Mouse (Mus musculus) heart, embryonic 11.5 days (tissue): ENCODE measurements around the gene Sh3d19. TPM values are rescaled to one million over a fixed set of nuclear protein-coding genes. Genes with fewer than 3 reads are reported as not detected.

Experiments used
- ATAC-seq: fragments of 200-750 bp; cut with Nextera tagmentation; replicated peaks from 2 replicates; pipeline ENCODE4 v1.8.0; 2017; ENCODE audit warnings: moderate library complexity; ENCODE audit not compliant: insufficient number of reproducible peaks, low FRiP score, low TSS enrichment
- H3K27ac ChIP-seq: fragments of 300-500 bp; sonication (generic); 2 replicates; pipeline ENCODE4 v1.5.1; 2014; ENCODE audit warnings: mild to moderate bottlenecking, low read depth, low read length
- H3K27me3 ChIP-seq: fragments of 300-500 bp; sonication (generic); 2 replicates; pipeline ENCODE4 v1.6.1; 2014; ENCODE audit warnings: mild to moderate bottlenecking, low read length, mixed read lengths; ENCODE audit not compliant: control insufficient read depth, insufficient read depth
- H3K36me3 ChIP-seq: fragments of 300-500 bp; sonication (generic); 2 replicates; pipeline ENCODE4 v1.6.1; 2014; ENCODE audit warnings: mild to moderate bottlenecking, low read length, moderate library complexity, mixed read lengths; ENCODE audit not compliant: control insufficient read depth, insufficient read depth
- H3K4me1 ChIP-seq: fragments of 300-500 bp; sonication (generic); 2 replicates; pipeline ENCODE4 v1.6.1; 2014; ENCODE audit warnings: low read length; ENCODE audit not compliant: control insufficient read depth, insufficient read depth
- H3K4me2 ChIP-seq: fragments of 300-500 bp; sonication (generic); 2 replicates; pipeline ENCODE4 v1.6.1; 2014; ENCODE audit warnings: mild to moderate bottlenecking, moderate library complexity
- H3K4me3 ChIP-seq: fragments of 300-500 bp; sonication (generic); 2 replicates; pipeline ENCODE4 v1.5.1; 2014; ENCODE audit warnings: low read depth, low read length
- H3K9ac ChIP-seq: fragments of 300-500 bp; sonication (generic); 2 replicates; pipeline ENCODE4 v1.6.1; 2014; ENCODE audit warnings: mild to moderate bottlenecking, low read depth, low read length, moderate library complexity
- H3K9me3 ChIP-seq: fragments of 300-500 bp; sonication (generic); replicated peaks from 2 replicates; pipeline ENCODE4 v1.6.1; 2016; ENCODE audit warnings: low read length; ENCODE audit not compliant: control insufficient read depth
- WGBS: fragments of 180-500 bp; shearing (Covaris S2); extraction: QIAGEN DNeasy Blood & Tissue Kit; methylation state at CpG from one replicate; pipeline ENCODE4 v1.1.7; 2014; ENCODE audit not compliant: insufficient replicate concordance; 5-methylcytosine and 5-hydroxymethylcytosine counted together
- polyA plus RNA-seq: library from polyadenylated mRNA; unstranded; fragments of >200 nt; fragmentation: Nextera tagmentation; extraction: Ambion mirVana; gene quantifications from 2 replicates; pipeline ENCODE4 v1.2.1, GENCODE M21; 2014

Sh3d19 gene
- polyA plus RNA-seq, 1 experiment from 2014 or later: 13.8 TPM

DNA sequence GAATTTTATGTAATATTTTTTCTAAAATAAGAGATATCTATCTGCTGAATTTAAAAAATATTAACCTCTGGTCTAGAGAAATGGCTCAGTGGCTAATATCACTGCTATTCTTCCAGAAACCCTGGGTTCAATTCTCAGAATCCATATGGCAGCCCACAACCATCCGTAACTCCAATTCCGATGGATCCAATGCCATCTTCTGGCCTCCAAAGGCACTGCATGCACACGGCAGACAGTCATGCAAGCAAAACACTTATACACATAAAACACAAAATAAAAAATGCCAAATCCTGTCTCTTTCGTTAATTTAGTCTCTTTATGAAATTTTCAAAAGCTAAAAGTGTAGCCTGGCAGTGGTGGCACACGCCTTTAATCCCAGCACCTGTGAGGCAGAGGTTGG, 104.7 kb downstream of the Sh3d19 start:
- no peak for ATAC-seq
- H3K36me3 ChIP-seq: no peaks in the 10 kb centered on the region
- H3K9me3 ChIP-seq: no peaks in the 10 kb centered on the region
- H3K4me3 ChIP-seq: no peak overlapping the region
- no peaks in the 10 kb centered on the region for H3K27me3 ChIP-seq
- peaks cover 4% of the 10 kb centered on the region; the same call in 1 of the 2 replicates for H3K4me1 ChIP-seq
- H3K9ac ChIP-seq: no peak overlapping the region
- H3K4me2 ChIP-seq: no peak overlapping the region
- no peak overlapping the region for H3K27ac ChIP-seq
- 85% methylated on average over 5 of the region's 5 CpGs for WGBS

- no peaks in the 10 kb centered on the region for H3K36me3 ChIP-seq
- H3K9ac ChIP-seq: no peak overlapping the region
- H3K4me1 ChIP-seq: peaks cover 4% of the 10 kb centered on the region; the same call in 1 of the 2 replicates
- no peak overlapping the region for H3K4me3 ChIP-seq
- H3K27ac ChIP-seq: no peak overlapping the region
- ATAC-seq: no peak
- H3K4me2 ChIP-seq: no peak overlapping the region; the same call in 1 of the 2 replicates
- WGBS: 57% methylated on average over 14 of the region's 14 CpGs
- no peaks in the 10 kb centered on the region for H3K9me3 ChIP-seq
- H3K27me3 ChIP-seq: no peaks in the 10 kb centered on the region
Observed at GRCm38 (mm10) chr3:86076511-86077283, 105.8 kb downstream of the Sh3d19 start.

- 86% methylated on average over 8 of the region's 8 CpGs for WGBS
- ATAC-seq: no peak
Observed at GRCm38 (mm10) chr3:86083051-86083450, 112.1 kb downstream of the Sh3d19 start.

DNA sequence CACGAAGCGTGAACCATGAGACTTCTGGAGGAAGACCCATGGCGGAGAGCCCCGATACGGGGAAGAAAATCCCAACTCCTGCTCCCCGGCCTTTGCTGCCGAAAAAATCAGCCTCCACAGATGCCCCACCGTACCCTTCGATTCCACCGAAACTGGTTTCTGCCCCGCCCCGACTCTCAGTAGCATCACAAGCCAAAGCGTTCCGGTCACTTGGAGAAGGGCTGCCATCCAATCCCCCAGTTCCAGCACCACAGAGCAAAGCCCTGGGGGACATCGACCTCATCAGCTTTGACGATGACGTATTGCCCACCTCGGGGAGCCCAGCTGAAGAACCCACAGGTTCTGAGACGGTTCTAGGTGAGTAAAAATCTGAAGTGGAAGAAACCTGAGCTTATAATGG, 114.1 kb downstream of the Sh3d19 start:
- WGBS: 88% methylated on average over 19 of the region's 19 CpGs
- no peak overlapping the region for H3K4me3 ChIP-seq
- no peak for ATAC-seq
- H3K9me3 ChIP-seq: no peaks in the 10 kb centered on the region
- no peaks in the 10 kb centered on the region for H3K27me3 ChIP-seq
- no peak overlapping the region for H3K4me2 ChIP-seq
- H3K4me1 ChIP-seq: no peaks in the 10 kb centered on the region
- H3K36me3 ChIP-seq: no peaks in the 10 kb centered on the region
- H3K27ac ChIP-seq: no peak overlapping the region
- H3K9ac ChIP-seq: no peak overlapping the region

More at GRCm38 (mm10) chr3:86083051-86083450, 112.1 kb downstream of the Sh3d19 start:
- no peak overlapping the region for H3K4me3 ChIP-seq
- no peaks in the 10 kb centered on the region for H3K36me3 ChIP-seq
- H3K4me2 ChIP-seq: no peak overlapping the region
- H3K9me3 ChIP-seq: no peaks in the 10 kb centered on the region
- H3K4me1 ChIP-seq: no peaks in the 10 kb centered on the region
- H3K9ac ChIP-seq: no peak overlapping the region
- no peaks in the 10 kb centered on the region for H3K27me3 ChIP-seq
- no peak overlapping the region for H3K27ac ChIP-seq

DNA sequence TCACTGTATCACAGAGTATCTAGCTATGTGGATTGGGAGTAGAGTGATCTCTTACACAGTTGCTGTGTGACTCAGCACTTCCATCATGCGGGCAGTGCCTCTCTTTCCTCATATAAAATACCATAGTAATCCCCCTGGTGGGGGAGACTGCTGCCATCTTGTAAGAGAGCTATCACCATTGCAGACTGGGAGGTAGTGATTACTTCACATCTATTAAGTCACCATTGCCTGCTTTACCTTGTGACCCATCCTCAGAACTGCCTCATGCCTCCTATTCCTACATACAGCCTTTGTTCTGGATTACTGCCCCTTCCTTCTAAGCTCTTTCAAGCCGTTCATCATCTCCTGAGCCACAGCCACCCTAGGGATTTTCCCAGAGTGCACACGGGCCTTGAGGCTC, 117.0 kb downstream of the Sh3d19 start:
- Histone ChIP-seq H3K27me3 (no peaks in the 10 kb centered on the region), H3K27ac (no peak overlapping the region), H3K9ac (no peak overlapping the region), H3K4me3 (no peak overlapping the region), H3K36me3 (no peaks in the 10 kb centered on the region), H3K4me2 (no peak overlapping the region), H3K4me1 (no peaks in the 10 kb centered on the region), H3K9me3 (no peaks in the 10 kb centered on the region)
- ATAC-seq: no peak
- WGBS: 77% methylated on average over 3 of the region's 3 CpGs

DNA sequence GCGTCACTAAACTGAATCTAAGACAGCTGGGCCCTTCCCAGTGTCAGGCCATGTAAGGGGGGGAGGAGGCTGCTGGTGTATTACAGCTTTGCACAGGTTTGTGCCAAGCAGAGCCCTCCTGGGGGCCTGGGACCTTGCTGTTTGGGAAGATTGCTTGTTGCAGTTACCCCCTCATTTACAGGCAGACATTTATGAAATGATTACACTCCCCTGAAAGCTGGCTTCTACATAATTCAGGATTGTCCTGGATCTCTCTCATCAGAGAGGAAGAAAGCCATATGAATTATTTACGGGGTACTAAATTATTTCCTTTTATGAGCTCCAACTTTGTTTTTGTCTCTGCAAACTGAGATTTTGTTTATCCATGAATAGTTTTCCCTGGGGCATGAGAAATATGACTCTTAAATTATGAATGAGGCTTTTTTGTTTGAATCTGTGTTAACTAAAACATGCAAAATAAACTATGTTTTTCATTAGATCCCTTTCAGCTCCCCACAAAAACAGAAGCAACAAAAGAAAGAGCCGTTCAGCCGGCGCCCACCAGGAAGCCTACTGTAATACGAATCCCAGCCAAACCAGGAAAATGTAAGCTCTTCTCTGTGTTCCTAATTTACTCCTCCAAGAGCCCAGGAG, 122.4 kb downstream of the Sh3d19 start:
- no peaks in the 10 kb centered on the region for H3K9me3 ChIP-seq
- H3K9ac ChIP-seq: no peak overlapping the region
- WGBS: 66% methylated on average over 6 of the region's 6 CpGs
- no peaks in the 10 kb centered on the region for H3K4me1 ChIP-seq
- H3K4me2 ChIP-seq: no peak overlapping the region
- H3K36me3 ChIP-seq: no peaks in the 10 kb centered on the region
- no peak overlapping the region for H3K4me3 ChIP-seq
- no peak overlapping the region for H3K27ac ChIP-seq
- no peaks in the 10 kb centered on the region for H3K27me3 ChIP-seq
- no peak for ATAC-seq

- no peak for ATAC-seq
- 80% methylated on average over 5 of the region's 5 CpGs for WGBS
- no peaks in the 10 kb centered on the region for H3K27me3 ChIP-seq
- no peaks in the 10 kb centered on the region for H3K36me3 ChIP-seq
- H3K27ac ChIP-seq: no peak overlapping the region
- no peak overlapping the region for H3K9ac ChIP-seq
- H3K4me2 ChIP-seq: no peak overlapping the region
- H3K4me3 ChIP-seq: no peak overlapping the region
- no peaks in the 10 kb centered on the region for H3K9me3 ChIP-seq
- H3K4me1 ChIP-seq: no peaks in the 10 kb centered on the region
Observed at GRCm38 (mm10) chr3:86093907-86094306, 123.0 kb downstream of the Sh3d19 start.

DNA sequence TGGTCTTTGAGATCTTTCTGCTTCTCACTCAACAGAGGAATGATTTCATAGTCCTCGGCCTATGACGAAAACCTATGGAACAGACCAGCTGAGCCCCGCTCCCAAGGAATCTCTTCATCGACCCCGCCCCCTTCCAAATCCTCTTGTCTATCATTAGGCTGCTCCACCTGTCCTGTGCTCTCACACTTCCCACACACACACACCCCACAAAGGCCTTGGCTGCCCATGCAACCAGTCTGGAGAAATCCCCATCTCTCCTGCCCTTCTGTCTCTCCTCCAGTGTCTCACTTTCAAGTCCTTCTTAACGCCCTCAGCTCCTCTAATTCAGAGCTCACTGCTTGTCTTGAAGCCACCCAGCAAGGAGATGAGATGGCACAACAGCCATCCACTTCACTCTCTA, 131.0 kb downstream of the Sh3d19 start:
- H3K4me3 ChIP-seq: no peak overlapping the region
- no peak overlapping the region for H3K4me2 ChIP-seq
- H3K9me3 ChIP-seq: no peaks in the 10 kb centered on the region
- ATAC-seq: no peak
- no peak overlapping the region for H3K27ac ChIP-seq
- no peaks in the 10 kb centered on the region for H3K4me1 ChIP-seq
- WGBS: 81% methylated on average over 6 of the region's 6 CpGs
- H3K9ac ChIP-seq: no peak overlapping the region
- no peaks in the 10 kb centered on the region for H3K27me3 ChIP-seq
- H3K36me3 ChIP-seq: no peaks in the 10 kb centered on the region
